Mouse (Mus musculus): ENCODE measurements at regions not wholly inside any gene's neighbourhood (a gene's known extent, or its start where the extent isn't known, plus 50 kb on each side); places are given as distances from the start of the nearest gene placed in this dataset.

- DNase-seq, result no peak
- intact Hi-C loops (cut with DNase I), result no loop called here
These were observed 131.2 kb upstream of the Lef1 start for GRCm38 (mm10) chr3:130978986-130979642.

- no peak for DNase-seq
- intact Hi-C loops (cut with DNase I), result no loop called here
These were observed 132.2 kb upstream of the Lef1 start for GRCm38 (mm10) chr3:130977921-130978700.

- no peak for DNase-seq
- intact Hi-C loops (cut with DNase I), result no loop called here
These were observed 134.1 kb upstream of the Lef1 start for GRCm38 (mm10) chr3:130976206-130976605.

- intact Hi-C loops (cut with DNase I), result no loop called here
- DNase-seq, result no peak
These were observed 135.0 kb upstream of the Lef1 start for GRCm38 (mm10) chr3:130975291-130975690.

- intact Hi-C loops (cut with DNase I), result no loop called here
- peak; percentile 28 for DNase-seq
These were observed 138.1 kb upstream of the Lef1 start for GRCm38 (mm10) chr3:130972126-130972525.

GRCm38 (mm10) chr3:130965275-130965674 is 145.0 kb upstream of the Lef1 start:
- no peak for DNase-seq
- intact Hi-C loops (cut with DNase I), result no loop called here

- intact Hi-C loops (cut with DNase I), result no loop called here
- no peak for DNase-seq
These were observed 146.2 kb upstream of the Lef1 start for GRCm38 (mm10) chr3:130964088-130964487.

GRCm38 (mm10) chr3:130963625-130964024 is 146.6 kb upstream of the Lef1 start:
- intact Hi-C loops (cut with DNase I), result no loop called here
- DNase-seq, result peak; percentile 64

GRCm38 (mm10) chr3:130962701-130963472 is 147.4 kb upstream of the Lef1 start:
- peak; percentile 48 for DNase-seq
- intact Hi-C loops (cut with DNase I), result no loop called here

- intact Hi-C loops (cut with DNase I), result no loop called here
- no peak for DNase-seq
These were observed 148.1 kb upstream of the Lef1 start for GRCm38 (mm10) chr3:130962151-130962633.

GRCm38 (mm10) chr3:130961704-130962103 is 148.6 kb upstream of the Lef1 start:
- DNase-seq, result no peak

GRCm38 (mm10) chr3:130955958-130956357 is 154.3 kb upstream of the Lef1 start:
- no peak for DNase-seq
- intact Hi-C loops (cut with DNase I), result no loop called here

More at GRCm38 (mm10) chr3:130961704-130962103, 148.6 kb upstream of the Lef1 start:
- intact Hi-C loops (cut with DNase I), result no loop called here

GRCm38 (mm10) chr3:130951381-130951780 is 158.9 kb upstream of the Lef1 start:
- DNase-seq, result no peak
- intact Hi-C loops (cut with DNase I), result no loop called here

- no peak for DNase-seq
- intact Hi-C loops (cut with DNase I), result no loop called here
These were observed 159.4 kb upstream of the Lef1 start for GRCm38 (mm10) chr3:130950872-130951271.

- DNase-seq, result no peak
- intact Hi-C loops (cut with DNase I), result no loop called here
These were observed 162.4 kb upstream of the Lef1 start for GRCm38 (mm10) chr3:130947880-130948279.

GRCm38 (mm10) chr3:130947277-130947606 is 163.0 kb upstream of the Lef1 start:
- DNase-seq, result no peak
- intact Hi-C loops (cut with DNase I), result no loop called here

GRCm38 (mm10) chr3:130946576-130947276 is 163.5 kb upstream of the Lef1 start:
- intact Hi-C loops (cut with DNase I), result no loop called here
- peak; percentile 37 for DNase-seq

- intact Hi-C loops (cut with DNase I), result no loop called here
- peak; percentile 84 for DNase-seq
These were observed 164.3 kb upstream of the Lef1 start for GRCm38 (mm10) chr3:130945861-130946449.

- DNase-seq, result peak; percentile 21
- intact Hi-C loops (cut with DNase I), result no loop called here
These were observed 164.9 kb upstream of the Lef1 start for GRCm38 (mm10) chr3:130945396-130945795.

GRCm38 (mm10) chr3:130944241-130944640 is 166.0 kb upstream of the Lef1 start:
- DNase-seq, result no peak
- intact Hi-C loops (cut with DNase I), result no loop called here

All from left cerebral cortex, postnatal 4 days (tissue).